15 mouse cellular contexts compared by ENCODE assay signal in genomic region chr1:73916298-73916697, GRCm38 (mm10).
DNase-seq lines count a peak whose midpoint lies in the region; ATAC-seq and TF ChIP-seq lines count a peak whose summit lies in the region.
"Had no signal": no experiment of that assay in that cellular context is flagged by ENCODE, and none has a peak within 500 bp of the region (broad histone marks: within the 10 kb centered on the region; RNA-seq: fewer than 3 reads in every experiment).

No protein-coding gene starts in this region.

- peak overlapping the region; percentile 69 for H3K9ac ChIP-seq in heart, embryonic 13.5 days
- 0 out of 2 replicates have a peak overlapping the region, but pooled peaks have one; percentile 16 for H3K9ac ChIP-seq in heart, postnatal 0 days (replicated peaks; ENCODE audit: low read depth, low read length)
- H3K9ac ChIP-seq: forebrain, postnatal 0 days; liver, embryonic 13.5 days; midbrain, embryonic 13.5 days had no signal

- H3K27me3 ChIP-seq in heart, embryonic 13.5 days (replicated peaks), result no peaks in the 10 kb centered on the region
- no peaks in the 10 kb centered on the region for H3K27me3 ChIP-seq in heart, postnatal 0 days (ENCODE audit: control insufficient read depth, insufficient read depth, low read length)
- H3K27me3 ChIP-seq in limb, embryonic 10.5 days (ENCODE audit: low read depth, poor library complexity, severe bottlenecking), result no peaks in the 10 kb centered on the region
- H3K27me3 ChIP-seq: liver, embryonic 13.5 days; midbrain, embryonic 13.5 days had no signal

- H3K27ac ChIP-seq in heart, embryonic 13.5 days (replicated peaks), result peak overlapping the region; percentile 85
- peak overlapping the region; percentile 14; the same call in 1 of the 2 replicates for H3K27ac ChIP-seq in brown adipose tissue, adult 24 weeks (replicated peaks; ENCODE audit: low read depth, low read length)
- peak overlapping the region; percentile 87 for H3K27ac ChIP-seq in heart, postnatal 0 days (ENCODE audit: low read depth)
- H3K27ac ChIP-seq in limb, embryonic 10.5 days, result no peak overlapping the region
- H3K27ac ChIP-seq: liver, embryonic 13.5 days; macrophage; midbrain, embryonic 13.5 days had no signal

- WGBS in heart, embryonic 13.5 days, result 69% methylated on average over 1 of the region's 1 CpGs
- WGBS in lung, adult 2 months, result 82% methylated on average over 1 of the region's 1 CpGs
- 81% methylated on average over 1 of the region's 1 CpGs for WGBS in heart, postnatal 0 days
- 74% methylated on average over 1 of the region's 1 CpGs for WGBS in limb, embryonic 10.5 days

- peaks cover 100% of the 10 kb centered on the region for H3K36me3 ChIP-seq in heart, embryonic 13.5 days
- H3K36me3 ChIP-seq in heart, postnatal 0 days (replicated peaks; ENCODE audit: control insufficient read depth, insufficient read depth, low read length), result peaks cover 98% of the 10 kb centered on the region
- H3K36me3 ChIP-seq in limb, embryonic 10.5 days, result peaks cover 93% of the 10 kb centered on the region

- no peak for DNase-seq in heart, postnatal 25 days (ENCODE audit: low spot score)
- DNase-seq in lung, postnatal 14 days, result peak; percentile 0
- no peak for DNase-seq in lung, adult 2 months
- DNase-seq in heart, postnatal 0 days (ENCODE audit: low spot score), result no peak
- no peak for DNase-seq in limb, embryonic 10.5 days (ENCODE audit: low spot score)
- DNase-seq: cerebellum, adult 9-10 months; forebrain, postnatal 0 days; kidney, postnatal 14 days; layer of hippocampus, postnatal 36 days; left cerebral cortex, postnatal 4 days; liver, embryonic 13.5 days had no signal

- H3K4me1 ChIP-seq in heart, embryonic 13.5 days, result peaks cover 80% of the 10 kb centered on the region
- no peaks in the 10 kb centered on the region for H3K4me1 ChIP-seq in lung, adult 2 months (ENCODE audit: control insufficient read depth, insufficient read depth, low read length)
- 0 out of 2 replicates have a peak, but pooled peaks cover 4% of the 10 kb centered on the region for H3K4me1 ChIP-seq in brown adipose tissue, adult 24 weeks (ENCODE audit: control insufficient read depth, insufficient read depth, insufficient read length, low read length)
- H3K4me1 ChIP-seq in heart, postnatal 0 days (ENCODE audit: control insufficient read depth, insufficient read depth), result peaks cover 53% of the 10 kb centered on the region
- peaks cover 26% of the 10 kb centered on the region for H3K4me1 ChIP-seq in limb, embryonic 10.5 days

- H3K4me3 ChIP-seq in heart, embryonic 13.5 days, result no peak overlapping the region
- H3K4me3 ChIP-seq in lung, adult 2 months (replicated peaks; ENCODE audit: extremely low read depth, low read depth, low read length), result no peak overlapping the region
- H3K4me3 ChIP-seq in brown adipose tissue, adult 24 weeks (ENCODE audit: insufficient read depth, low read depth, low read length), result no peak overlapping the region
- H3K4me3 ChIP-seq in heart, postnatal 0 days (ENCODE audit: low read depth, low read length), result no peak overlapping the region
- H3K4me3 ChIP-seq in limb, embryonic 10.5 days, result no peak overlapping the region
- H3K4me3 ChIP-seq: liver, embryonic 13.5 days; midbrain, embryonic 13.5 days had no signal

- H3K9me3 ChIP-seq in heart, embryonic 13.5 days, result no peaks in the 10 kb centered on the region
- no peaks in the 10 kb centered on the region for H3K9me3 ChIP-seq in heart, postnatal 0 days (replicated peaks; ENCODE audit: control insufficient read depth, low read length)
- no peaks in the 10 kb centered on the region for H3K9me3 ChIP-seq in limb, embryonic 10.5 days (replicated peaks)
- H3K9me3 ChIP-seq: liver, embryonic 13.5 days; midbrain, embryonic 13.5 days had no signal

- intact Hi-C loops in heart, postnatal 25 days (cut with DNase I), result no loop called here

- TF ChIP-seq CTCF in lung, adult 2 months (IDR thresholded peaks at IDR 0.05; ENCODE audit: insufficient read depth, low read length), result no peak
- TF ChIP-seq CTCF in heart, postnatal 0 days (IDR thresholded peaks at IDR 0.05; ENCODE audit: low read depth), result no peak

- no peak overlapping the region for H3K4me2 ChIP-seq in heart, embryonic 13.5 days
- no peak overlapping the region for H3K4me2 ChIP-seq in heart, postnatal 0 days (ENCODE audit: low read depth, low read length)
- H3K4me2 ChIP-seq: liver, embryonic 13.5 days; midbrain, embryonic 13.5 days had no signal

- no peak for TF ChIP-seq POLR2A in lung, adult 2 months (IDR thresholded peaks at IDR 0.05; ENCODE audit: borderline replicate concordance, extremely low read depth, low read depth, low read length)

- TF ChIP-seq EP300 in heart, postnatal 0 days (IDR thresholded peaks at IDR 0.05; ENCODE audit: low read depth), result no peak

- ATAC-seq in heart, embryonic 13.5 days (ENCODE audit: extremely low read depth, insufficient number of reproducible peaks, low FRiP score, low TSS enrichment), result no peak
- ATAC-seq in heart, postnatal 0 days (ENCODE audit: insufficient read depth, low read depth), result no peak
- ATAC-seq: midbrain, embryonic 13.5 days had no signal
